Mouse (Mus musculus) liver, embryonic 15.5 days (tissue): ENCODE measurements around the gene Parg. TPM values are rescaled to one million over a fixed set of nuclear protein-coding genes. Genes with fewer than 3 reads are reported as not detected.
A peak's percentile ranks its signal among the peaks of the same experiment; 100 is the strongest.

Experiments
- ATAC-seq: fragments of 200-750 bp; cut with Nextera tagmentation; 2 replicates; pipeline ENCODE4 v1.8.0; 2017; ENCODE audit warnings: moderate number of reproducible peaks, mild to moderate bottlenecking, moderate library complexity; ENCODE audit not compliant: insufficient read depth
- H3K27ac ChIP-seq: fragments of 300-500 bp; sonication (generic); replicated peaks from 2 replicates; pipeline ENCODE4 v1.5.1; 2015; ENCODE audit warnings: mild to moderate bottlenecking, inconsistent platforms
- H3K27me3 ChIP-seq: fragments of 300-500 bp; sonication (generic); 2 replicates; pipeline ENCODE4 v1.6.1; 2015; ENCODE audit warnings: mild to moderate bottlenecking, inconsistent platforms
- H3K36me3 ChIP-seq: fragments of 300-500 bp; sonication (generic); replicated peaks from 2 replicates; pipeline ENCODE4 v1.6.1; 2015; ENCODE audit warnings: moderate library complexity, mild to moderate bottlenecking, inconsistent platforms
- H3K4me1 ChIP-seq: fragments of 300-500 bp; sonication (generic); replicated peaks from 2 replicates; pipeline ENCODE4 v1.6.1; 2015; ENCODE audit warnings: inconsistent platforms
- H3K4me2 ChIP-seq: fragments of 300-500 bp; sonication (generic); 2 replicates; pipeline ENCODE4 v1.6.1; 2015; ENCODE audit warnings: moderate library complexity, mild to moderate bottlenecking, inconsistent platforms
- H3K4me3 ChIP-seq: fragments of 300-500 bp; sonication (generic); replicated peaks from 2 replicates; pipeline ENCODE4 v1.5.1; 2015; ENCODE audit warnings: mild to moderate bottlenecking, inconsistent platforms
- H3K9ac ChIP-seq: fragments of 300-500 bp; sonication (generic); 2 replicates; pipeline ENCODE4 v1.6.1; 2015; ENCODE audit warnings: moderate library complexity, mild to moderate bottlenecking, inconsistent platforms
- H3K9me3 ChIP-seq: fragments of 300-500 bp; sonication (generic); replicated peaks from 2 replicates; pipeline ENCODE4 v1.6.1; 2016; ENCODE audit warnings: inconsistent platforms
- WGBS: fragments of 180-500 bp; shearing (Covaris S2); methylation state at CpG from one replicate; pipeline ENCODE4 v1.1.7; 2015; ENCODE audit warnings: mixed read lengths; ENCODE audit not compliant: insufficient replicate concordance; 5-methylcytosine and 5-hydroxymethylcytosine counted together
- polyA plus RNA-seq: library from polyadenylated mRNA; unstranded; fragments of >200 nt; fragmentation: Nextera tagmentation; extraction: Ambion mirVana; gene quantifications from 2 replicates; pipeline ENCODE4 v1.2.1, GENCODE M21; 2015

The Parg gene
- polyA plus RNA-seq = 13.0 and 13.1 TPM in 2 replicates

- H3K27ac ChIP-seq = peak within 1 kb of the TSS; percentile 85
- peak; percentile 94 for ATAC-seq
- H3K36me3 ChIP-seq = peaks cover 29% of the 10 kb centered on the region
- WGBS = under 1% methylated on average over 77 of the region's 77 CpGs
- peak within 1 kb of the TSS; percentile 100 for H3K4me3 ChIP-seq
- peak within 1 kb of the TSS; percentile 98 for H3K9ac ChIP-seq
- peaks cover 30% of the 10 kb centered on the region for H3K4me1 ChIP-seq
- no peaks in the 10 kb centered on the region for H3K9me3 ChIP-seq
- no peaks in the 10 kb centered on the region for H3K27me3 ChIP-seq
- H3K4me2 ChIP-seq = peak within 1 kb of the TSS; percentile 88
These were observed at the start of gene Parg, which contains the start of gene Timm23 for GRCm38 (mm10) chr14:32201791-32202451. Gene Parg, plus strand, starts transcription at chr14:32201949. Gene Timm23, minus strand, starts transcription at chr14:32201898.

GRCm38 (mm10) chr14:32152243-32152965 lies 49.3 kb upstream of the Parg start:
- Histone ChIP-seq H3K4me2 (no peak overlapping the region), H3K9ac (no peak overlapping the region), H3K36me3 (no peaks in the 10 kb centered on the region), H3K9me3 (0 out of 2 replicates have a peak, but pooled peaks cover under 1% of the 10 kb centered on the region), H3K27me3 (no peaks in the 10 kb centered on the region), H3K4me1 (0 out of 2 replicates have a peak, but pooled peaks cover 2% of the 10 kb centered on the region), H3K27ac (no peak overlapping the region), H3K4me3 (no peak overlapping the region)
- 87% methylated on average over 18 of the region's 18 CpGs for WGBS
- ATAC-seq = no peak

- WGBS = 86% methylated on average over 2 of the region's 2 CpGs
- H3K9ac ChIP-seq = no peak overlapping the region
- no peaks in the 10 kb centered on the region for H3K36me3 ChIP-seq
- ATAC-seq = no peak
- H3K9me3 ChIP-seq = no peaks in the 10 kb centered on the region
- no peak overlapping the region for H3K27ac ChIP-seq
- no peak overlapping the region for H3K4me3 ChIP-seq
- H3K4me2 ChIP-seq = no peak overlapping the region
- H3K27me3 ChIP-seq = no peaks in the 10 kb centered on the region
- 0 out of 2 replicates have a peak, but pooled peaks cover 2% of the 10 kb centered on the region for H3K4me1 ChIP-seq
These were observed 48.6 kb upstream of the Parg start for GRCm38 (mm10) chr14:32153156-32153555.

- no peak overlapping the region for H3K9ac ChIP-seq
- 70% methylated on average over 6 of the region's 6 CpGs for WGBS
- no peaks in the 10 kb centered on the region for H3K9me3 ChIP-seq
- H3K4me2 ChIP-seq = no peak overlapping the region
- no peak overlapping the region for H3K4me3 ChIP-seq
- H3K4me1 ChIP-seq = peaks cover 15% of the 10 kb centered on the region
- no peak for ATAC-seq
- no peak overlapping the region for H3K27ac ChIP-seq
- no peaks in the 10 kb centered on the region; the same call in 1 of the 2 replicates for H3K36me3 ChIP-seq
- H3K27me3 ChIP-seq = no peaks in the 10 kb centered on the region
These were observed 47.0 kb upstream of the Parg start for GRCm38 (mm10) chr14:32154758-32155157.

- Histone ChIP-seq H3K4me1 (peaks cover 51% of the 10 kb centered on the region), H3K9ac (peak overlapping the region; percentile 94; the same call in 1 of the 2 replicates), H3K27me3 (no peaks in the 10 kb centered on the region), H3K4me2 (peak overlapping the region; percentile 74), H3K27ac (peak overlapping the region; percentile 98), H3K4me3 (peak overlapping the region; percentile 87), H3K36me3 (no peaks in the 10 kb centered on the region; the same call in 1 of the 2 replicates), H3K9me3 (no peaks in the 10 kb centered on the region)
- peak; percentile 6 for ATAC-seq
- 23% methylated on average over 4 of the region's 4 CpGs for WGBS
These were observed 42.5 kb upstream of the Parg start for GRCm38 (mm10) chr14:32159150-32159670.

- Histone ChIP-seq H3K9me3 (no peaks in the 10 kb centered on the region), H3K36me3 (no peaks in the 10 kb centered on the region; the same call in 1 of the 2 replicates), H3K4me3 (peak within 1 kb of the TSS; percentile 87), H3K4me1 (peaks cover 56% of the 10 kb centered on the region), H3K27ac (peak within 1 kb of the TSS; percentile 98), H3K9ac (peak within 1 kb of the TSS; percentile 94), H3K27me3 (no peaks in the 10 kb centered on the region), H3K4me2 (peak within 1 kb of the TSS; percentile 74)
- under 1% methylated on average over 40 of the region's 40 CpGs for WGBS
- peak; percentile 93 for ATAC-seq
These were observed 42.0 kb upstream of the Parg start, which contains the start of gene Ncoa4 for GRCm38 (mm10) chr14:32159690-32160246. Gene Ncoa4, plus strand, starts transcription at chr14:32159865.

GRCm38 (mm10) chr14:32160563-32160962 lies 41.2 kb upstream of the Parg start:
- no peaks in the 10 kb centered on the region for H3K27me3 ChIP-seq
- no peak for ATAC-seq
- peak overlapping the region; percentile 94 for H3K9ac ChIP-seq
- WGBS = 13% methylated on average over 7 of the region's 7 CpGs
- no peaks in the 10 kb centered on the region for H3K9me3 ChIP-seq
- no peaks in the 10 kb centered on the region; the same call in 1 of the 2 replicates for H3K36me3 ChIP-seq
- H3K27ac ChIP-seq = peak overlapping the region; percentile 98
- peak overlapping the region; percentile 87 for H3K4me3 ChIP-seq
- H3K4me2 ChIP-seq = peak overlapping the region; percentile 74
- peaks cover 64% of the 10 kb centered on the region for H3K4me1 ChIP-seq

GRCm38 (mm10) chr14:32161090-32161885 lies 40.5 kb upstream of the Parg start:
- Histone ChIP-seq H3K4me2 (peak overlapping the region; percentile 74), H3K9me3 (no peaks in the 10 kb centered on the region), H3K36me3 (no peaks in the 10 kb centered on the region; the same call in 1 of the 2 replicates), H3K4me3 (peak overlapping the region; percentile 87), H3K4me1 (peaks cover 66% of the 10 kb centered on the region), H3K9ac (peak overlapping the region; percentile 94), H3K27me3 (no peaks in the 10 kb centered on the region), H3K27ac (peak overlapping the region; percentile 98)
- peak; percentile 6 for ATAC-seq
- 50% methylated on average over 12 of the region's 12 CpGs for WGBS

- peak overlapping the region; percentile 74 for H3K4me2 ChIP-seq
These were observed 39.5 kb upstream of the Parg start for GRCm38 (mm10) chr14:32162231-32162630.

More at GRCm38 (mm10) chr14:32162231-32162630, 39.5 kb upstream of the Parg start:
- Histone ChIP-seq H3K27ac (peak overlapping the region; percentile 98), H3K27me3 (no peaks in the 10 kb centered on the region), H3K9ac (no peak overlapping the region), H3K4me1 (peaks cover 75% of the 10 kb centered on the region), H3K4me3 (peak overlapping the region; percentile 87; the same call in 1 of the 2 replicates), H3K36me3 (no peaks in the 10 kb centered on the region; the same call in 1 of the 2 replicates), H3K9me3 (no peaks in the 10 kb centered on the region)
- ATAC-seq = no peak
- 77% methylated on average over 5 of the region's 5 CpGs for WGBS
